Mouse (Mus musculus) heart, adult 2 months (tissue): ENCODE results near the gene Dnajc11.
A peak's percentile ranks its signal among the peaks of the same experiment; 100 is the strongest.

Experiments
- CTCF ChIP-seq: fragments of 200-600 bp; IDR thresholded peaks from 2 replicates; pipeline ENCODE4 v1.8.1; 2022; ENCODE audit warnings: antibody characterized with exemption, mild to moderate bottlenecking, moderate library complexity
- POLR2A ChIP-seq: fragments of 200-500 bp; IDR thresholded peaks from 2 replicates; pipeline ENCODE4 v1.6.1; 2011; ENCODE audit warnings: mild to moderate bottlenecking, low read depth, low read length, control low read depth; ENCODE audit not compliant: insufficient read depth

DNA sequence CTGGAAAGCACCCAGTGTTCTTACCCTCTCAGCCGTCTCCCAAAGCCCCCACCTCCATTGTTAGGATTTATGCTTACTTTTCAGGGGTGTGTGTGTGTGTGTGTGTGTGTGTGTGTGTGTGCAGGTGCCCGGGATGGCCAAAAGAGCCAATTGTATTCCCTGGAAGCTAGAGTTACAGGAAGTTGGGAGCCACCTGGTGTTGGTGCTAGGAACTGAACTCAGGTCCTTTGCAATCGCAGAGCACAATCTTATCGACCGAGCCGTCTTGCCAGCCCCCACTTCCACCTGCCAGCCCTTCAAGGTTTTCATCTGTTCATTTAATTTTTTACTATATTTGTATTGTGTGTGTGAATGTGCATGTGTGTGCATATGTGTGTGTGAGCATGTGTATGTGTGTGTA is 40.2 kb upstream of the Dnajc11 start:
- peak; percentile 49 for TF ChIP-seq CTCF
- no peak for TF ChIP-seq POLR2A
